Comparison of ENCODE assay signal across 19 mouse cellular contexts in genomic region chr13:47180776-47181175, GRCm38 (mm10). TPM values are rescaled to one million over a fixed set of nuclear protein-coding genes. Genes with fewer than 3 reads are reported as not detected.
A peak's percentile ranks its signal among the peaks of the same experiment; 100 is the strongest.
DNase-seq lines count a peak whose midpoint lies in the region; ATAC-seq lines count a peak whose summit lies in the region.
"Had no signal": no experiment of that assay in that cellular context is flagged by ENCODE, and none has a peak within 500 bp of the region (broad histone marks: within the 10 kb centered on the region; RNA-seq: fewer than 3 reads in every experiment).

No protein-coding gene starts in this region.

- no peak overlapping the region for H3K4me3 ChIP-seq in liver, embryonic 11.5 days (ENCODE audit: low read depth, low read length)
- H3K4me3 ChIP-seq in liver, embryonic 15.5 days (replicated peaks), result no peak overlapping the region
- H3K4me3 ChIP-seq: embryonic facial prominence, embryonic 13.5 days; forebrain, embryonic 12.5 days; heart, embryonic 13.5 days had no signal

- H3K4me1 ChIP-seq in liver, embryonic 11.5 days (replicated peaks; ENCODE audit: control insufficient read depth, insufficient read depth, low read length), result no peaks in the 10 kb centered on the region
- peaks cover 21% of the 10 kb centered on the region; the same call in 1 of the 2 replicates for H3K4me1 ChIP-seq in liver, embryonic 15.5 days (replicated peaks)
- H3K4me1 ChIP-seq: embryonic facial prominence, embryonic 13.5 days; forebrain, embryonic 12.5 days had no signal

- ATAC-seq in liver, embryonic 11.5 days (replicated peaks; ENCODE audit: low FRiP score), result peak; percentile 54; the same call in 1 of the 2 replicates
- peak; percentile 65 for ATAC-seq in liver, embryonic 15.5 days (ENCODE audit: insufficient read depth)
- ATAC-seq in megakaryocyte-erythroid progenitor cell, adult 5-6 weeks (replicated peaks; ENCODE audit: low FRiP score, low TSS enrichment, poor library complexity, severe bottlenecking), result 0 out of 2 replicates have a peak, but pooled peaks have one; percentile 34
- ATAC-seq: forebrain, embryonic 16.5 days; hindbrain, embryonic 16.5 days; inflammation-experienced regulatory T-cells, adult 6 months had no signal

- no peaks in the 10 kb centered on the region for H3K36me3 ChIP-seq in liver, embryonic 11.5 days (ENCODE audit: control insufficient read depth, insufficient read depth, low read length)
- H3K36me3 ChIP-seq in liver, embryonic 15.5 days (replicated peaks), result no peaks in the 10 kb centered on the region
- H3K36me3 ChIP-seq: embryonic facial prominence, embryonic 13.5 days; forebrain, embryonic 12.5 days; heart, embryonic 13.5 days had no signal

- no peak overlapping the region for H3K4me2 ChIP-seq in liver, embryonic 11.5 days
- no peak overlapping the region for H3K4me2 ChIP-seq in liver, embryonic 15.5 days
- H3K4me2 ChIP-seq: embryonic facial prominence, embryonic 13.5 days; forebrain, embryonic 12.5 days; heart, embryonic 13.5 days had no signal

- no peaks in the 10 kb centered on the region for H3K9me3 ChIP-seq in liver, embryonic 11.5 days (ENCODE audit: control insufficient read depth, low read length)
- H3K9me3 ChIP-seq in liver, embryonic 15.5 days (replicated peaks), result no peaks in the 10 kb centered on the region
- H3K9me3 ChIP-seq: embryonic facial prominence, embryonic 13.5 days; forebrain, embryonic 12.5 days; heart, embryonic 13.5 days had no signal

- peak; percentile 44 for DNase-seq in c-Kit-positive CD71-positive TER-119-negative erythroid progenitor cells, embryonic 14.5 days (ENCODE audit: low read depth)
- no peak for DNase-seq in liver, embryonic 11.5 days (ENCODE audit: low spot score)
- DNase-seq in adrenal gland, postnatal 4 days (ENCODE audit: low spot score in 2 of 2), result no peak
- no peak for DNase-seq in lung, postnatal 4 days
- DNase-seq in adrenal gland, postnatal 36 days, result no peak
- DNase-seq: adrenal gland, postnatal 10 days; cerebellum, adult 11-12 months; cerebellum, adult 9-10 months; gastrocnemius, postnatal 14 days; heart, postnatal 36 days had no signal

- no peak overlapping the region for H3K9ac ChIP-seq in liver, embryonic 11.5 days (ENCODE audit: low read depth, low read length)
- no peak overlapping the region for H3K9ac ChIP-seq in liver, embryonic 15.5 days
- H3K9ac ChIP-seq: embryonic facial prominence, embryonic 13.5 days; forebrain, embryonic 12.5 days; heart, embryonic 13.5 days had no signal

- no peak overlapping the region for H3K27ac ChIP-seq in liver, embryonic 11.5 days (ENCODE audit: low read depth, low read length)
- no peak overlapping the region for H3K27ac ChIP-seq in liver, embryonic 15.5 days (replicated peaks)
- H3K27ac ChIP-seq: embryonic facial prominence, embryonic 13.5 days; forebrain, embryonic 12.5 days; heart, embryonic 13.5 days had no signal

- 71% methylated on average over 7 of the region's 7 CpGs for WGBS in liver, embryonic 11.5 days
- 47% methylated on average over 7 of the region's 7 CpGs for WGBS in liver, embryonic 15.5 days (ENCODE audit: insufficient replicate concordance)

- H3K27me3 ChIP-seq in liver, embryonic 11.5 days (replicated peaks; ENCODE audit: control insufficient read depth, insufficient read depth, low read length), result no peaks in the 10 kb centered on the region; the same call in 1 of the 2 replicates
- no peaks in the 10 kb centered on the region for H3K27me3 ChIP-seq in liver, embryonic 15.5 days
- H3K27me3 ChIP-seq: CH12.LX; embryonic facial prominence, embryonic 13.5 days; forebrain, embryonic 12.5 days; heart, embryonic 13.5 days had no signal

RNA-seq across cellular contexts. Expression of gene Rnf144b, which starts 58.3 kb away (rescaled TPM):
- 0.55 and 0.90 TPM in 2 replicates for polyA plus RNA-seq in liver, embryonic 11.5 days (2014; fragmentation: Nextera tagmentation; extraction: Ambion mirVana)
- 1.8 and 2.1 TPM in 2 replicates for polyA plus RNA-seq in liver, embryonic 15.5 days (2015; fragmentation: Nextera tagmentation; extraction: Ambion mirVana)
- 0.46 and 0.54 TPM in 2 replicates for total RNA-seq in megakaryocyte-erythroid progenitor cell, adult 5-6 weeks (2014; fragmentation: Nextera tagmentation)
- 0.89 and 1.3 TPM in 2 replicates for total RNA-seq in megakaryocyte-erythroid progenitor cell, adult 5-6 weeks (2017)
- 1 to 10 TPM; 3.4 to 6.7 TPM for total RNA-seq in adrenal gland, postnatal 4 days (2021)
- total RNA-seq in adrenal gland, postnatal 36 days (2021), result 1 to 10 TPM; 4.2 to 5.2 TPM
- total RNA-seq: CH12.LX had no signal
